Mouse (Mus musculus) limb, embryonic 13.5 days (tissue): ENCODE results near the gene Spag9. TPM values are rescaled to one million over a fixed set of nuclear protein-coding genes. Genes with fewer than 3 reads are reported as not detected.
A peak's percentile ranks its signal among the peaks of the same experiment; 100 is the strongest.

ENCODE experiments used
- ATAC-seq: fragments of 200-750 bp; cut with Nextera tagmentation; 2 replicates; pipeline ENCODE4 v1.8.0; 2017; ENCODE audit warnings: low read depth, moderate number of reproducible peaks, moderate TSS enrichment; ENCODE audit not compliant: low FRiP score
- H3K27ac ChIP-seq: fragments of 300-500 bp; sonication (generic); 2 replicates; pipeline ENCODE4 v1.5.1; 2015; ENCODE audit warnings: inconsistent platforms, mild to moderate bottlenecking, moderate library complexity
- H3K27me3 ChIP-seq: fragments of 300-500 bp; sonication (generic); 2 replicates; pipeline ENCODE4 v1.6.1; 2015; ENCODE audit warnings: mild to moderate bottlenecking, inconsistent platforms
- H3K36me3 ChIP-seq: fragments of 300-500 bp; sonication (generic); 2 replicates; pipeline ENCODE4 v1.6.1; 2015; ENCODE audit warnings: inconsistent platforms, mild to moderate bottlenecking, moderate library complexity
- H3K4me1 ChIP-seq: fragments of 300-500 bp; sonication (generic); 2 replicates; pipeline ENCODE4 v1.6.1; 2015; ENCODE audit warnings: inconsistent platforms
- H3K4me2 ChIP-seq: fragments of 300-500 bp; sonication (generic); replicated peaks from 2 replicates; pipeline ENCODE4 v1.6.1; 2015; ENCODE audit warnings: inconsistent platforms, mild to moderate bottlenecking, moderate library complexity
- H3K4me3 ChIP-seq: fragments of 300-500 bp; sonication (generic); 2 replicates; pipeline ENCODE4 v1.5.1; 2015; ENCODE audit warnings: moderate library complexity, mild to moderate bottlenecking, inconsistent platforms
- H3K9ac ChIP-seq: fragments of 300-500 bp; sonication (generic); 2 replicates; pipeline ENCODE4 v1.6.1; 2015; ENCODE audit warnings: mild to moderate bottlenecking, inconsistent platforms
- H3K9me3 ChIP-seq: fragments of 300-500 bp; sonication (generic); 2 replicates; pipeline ENCODE4 v1.6.1; 2016; ENCODE audit warnings: inconsistent platforms
- WGBS: fragments of 180-500 bp; shearing (Covaris S2); methylation state at CpG from one replicate; pipeline ENCODE4 v1.1.7; 2015; 5-methylcytosine and 5-hydroxymethylcytosine counted together
- polyA plus RNA-seq: library from polyadenylated mRNA; unstranded; fragments of >200 nt; fragmentation: Nextera tagmentation; extraction: Ambion mirVana; gene quantifications from 2 replicates; pipeline ENCODE4 v1.2.1, GENCODE M21; 2015

Gene Spag9
- polyA plus RNA-seq, 1 experiment from 2014 or later = 44.1 TPM

DNA sequence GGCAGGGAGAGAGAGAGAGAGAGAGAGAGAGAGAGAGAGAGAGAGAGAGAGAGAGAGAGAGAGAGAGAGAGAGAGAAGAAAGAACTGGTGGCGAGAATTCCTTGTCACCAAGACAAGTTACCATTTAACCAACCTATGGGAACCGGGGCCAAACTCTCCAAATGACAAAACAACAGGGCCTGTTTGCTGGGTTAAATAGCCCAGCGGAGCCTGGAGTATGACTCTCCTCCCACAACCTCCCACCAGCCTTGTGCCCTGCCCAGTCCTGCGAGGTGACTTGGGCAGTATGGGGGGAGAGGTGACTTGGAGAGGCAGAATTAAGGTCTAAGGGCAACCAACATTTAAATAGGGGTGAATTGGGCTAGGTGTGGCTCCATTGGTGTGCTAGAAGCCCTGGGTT lies 169.9 kb downstream of the Spag9 start:
- H3K9ac ChIP-seq = no peak overlapping the region
- no peak overlapping the region for H3K4me3 ChIP-seq
- H3K27ac ChIP-seq = no peak overlapping the region
- H3K36me3 ChIP-seq = no peaks in the 10 kb centered on the region
- no peaks in the 10 kb centered on the region for H3K9me3 ChIP-seq
- H3K4me2 ChIP-seq = no peak overlapping the region
- WGBS = 69% methylated on average over 4 of the region's 4 CpGs
- ATAC-seq = no peak
- no peaks in the 10 kb centered on the region for H3K27me3 ChIP-seq
- peaks cover 11% of the 10 kb centered on the region for H3K4me1 ChIP-seq

DNA sequence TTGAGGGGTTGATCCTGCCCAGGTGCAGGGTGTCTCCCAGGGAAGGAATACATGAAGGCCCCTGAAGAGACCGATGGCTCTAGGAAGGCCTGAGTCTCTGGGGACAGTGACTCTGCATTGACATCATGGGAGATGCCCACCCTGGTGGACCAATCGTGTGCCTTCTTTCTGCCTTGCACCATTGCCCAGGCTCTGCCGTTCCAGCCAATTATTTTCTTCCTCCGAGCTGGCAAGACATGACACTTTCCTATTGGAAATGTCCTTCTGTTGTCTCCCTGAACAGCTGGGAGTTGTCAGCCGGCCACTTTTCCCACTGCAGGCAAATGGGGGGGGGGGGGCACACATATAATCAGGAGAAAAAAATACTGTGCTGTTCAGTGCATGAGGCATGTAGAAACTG lies 172.3 kb downstream of the Spag9 start:
- WGBS = 76% methylated on average over 5 of the region's 5 CpGs
- ATAC-seq = no peak
- H3K4me2 ChIP-seq = no peak overlapping the region
- H3K27me3 ChIP-seq = no peaks in the 10 kb centered on the region
- H3K9me3 ChIP-seq = no peaks in the 10 kb centered on the region
- no peaks in the 10 kb centered on the region for H3K4me1 ChIP-seq
- no peak overlapping the region for H3K9ac ChIP-seq
- no peaks in the 10 kb centered on the region for H3K36me3 ChIP-seq
- no peak overlapping the region for H3K27ac ChIP-seq
- H3K4me3 ChIP-seq = no peak overlapping the region

DNA sequence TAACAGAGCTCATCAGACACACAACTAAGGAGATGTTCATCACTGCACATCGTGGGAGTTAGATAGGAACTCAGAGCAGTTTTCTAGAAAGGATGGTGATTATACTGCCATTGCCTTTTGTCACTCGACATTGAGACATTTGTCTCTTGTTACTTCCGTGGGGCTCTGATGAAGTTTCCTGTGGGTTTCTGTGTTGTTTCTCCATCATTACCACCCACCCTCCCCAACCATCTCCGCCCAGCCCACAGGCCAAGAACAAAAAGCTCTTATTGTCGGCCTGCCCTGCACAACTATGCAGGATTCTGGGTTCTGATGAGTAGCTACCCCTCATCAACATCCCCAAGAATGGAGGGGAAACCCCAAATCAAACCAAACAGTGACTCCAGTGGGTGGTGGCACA lies 173.7 kb downstream of the Spag9 start:
- Histone ChIP-seq H3K4me1 (no peaks in the 10 kb centered on the region), H3K4me3 (no peak overlapping the region), H3K4me2 (no peak overlapping the region), H3K27me3 (no peaks in the 10 kb centered on the region), H3K36me3 (no peaks in the 10 kb centered on the region), H3K27ac (no peak overlapping the region), H3K9me3 (no peaks in the 10 kb centered on the region), H3K9ac (no peak overlapping the region)
- WGBS = 81% methylated on average over 5 of the region's 5 CpGs
- ATAC-seq = no peak

DNA sequence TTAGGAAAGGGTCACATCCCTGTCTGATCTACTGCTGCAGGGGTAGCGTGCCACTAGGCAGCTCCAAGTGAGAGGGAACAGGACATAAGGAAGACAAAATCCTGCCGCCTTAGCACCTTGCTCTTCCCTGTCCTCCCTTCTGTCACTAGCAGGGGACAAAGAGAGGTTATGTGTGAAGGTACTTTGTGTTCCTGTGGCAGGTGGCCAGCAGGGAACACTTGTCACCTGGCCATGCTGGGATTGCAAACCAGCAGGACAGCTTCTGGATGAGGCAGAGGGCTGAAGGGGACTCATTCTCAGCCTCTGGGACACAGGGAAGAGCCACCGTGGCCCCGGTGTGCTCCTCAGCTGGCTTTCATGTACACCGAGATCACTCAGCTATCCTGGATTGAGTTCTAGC lies 175.8 kb downstream of the Spag9 start:
- no peak overlapping the region; the same call in 1 of the 2 replicates for H3K9ac ChIP-seq
- no peaks in the 10 kb centered on the region for H3K36me3 ChIP-seq
- no peaks in the 10 kb centered on the region for H3K9me3 ChIP-seq
- WGBS = 86% methylated on average over 5 of the region's 5 CpGs
- H3K27ac ChIP-seq = no peak overlapping the region
- H3K27me3 ChIP-seq = no peaks in the 10 kb centered on the region
- H3K4me2 ChIP-seq = no peak overlapping the region
- no peak for ATAC-seq
- no peak overlapping the region for H3K4me3 ChIP-seq
- peaks cover 11% of the 10 kb centered on the region for H3K4me1 ChIP-seq

DNA sequence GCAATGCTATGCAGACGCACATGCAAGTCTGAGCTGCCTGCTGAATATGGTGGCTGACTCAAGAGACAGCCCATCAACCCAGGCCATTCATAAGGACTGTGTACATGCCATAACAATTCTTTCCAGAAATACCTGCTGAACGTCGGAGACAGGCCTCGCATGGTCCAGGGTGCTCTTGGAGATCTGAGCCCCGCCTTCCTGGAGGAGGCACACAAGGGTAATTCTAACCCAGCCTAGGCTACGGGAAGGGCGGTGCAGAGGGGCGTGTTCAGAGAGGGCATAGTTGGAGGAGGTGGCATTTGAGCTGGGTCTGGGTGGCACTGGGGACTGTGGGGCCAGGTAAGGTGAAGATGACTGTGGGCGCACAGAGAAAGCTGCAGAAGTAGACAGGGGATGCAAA lies 176.3 kb downstream of the Spag9 start:
- H3K9me3 ChIP-seq = no peaks in the 10 kb centered on the region
- ATAC-seq = no peak
- H3K27me3 ChIP-seq = no peaks in the 10 kb centered on the region
- 66% methylated on average over 9 of the region's 9 CpGs for WGBS
- H3K4me3 ChIP-seq = no peak overlapping the region
- H3K9ac ChIP-seq = no peak overlapping the region
- H3K4me1 ChIP-seq = peaks cover 11% of the 10 kb centered on the region
- no peak overlapping the region for H3K27ac ChIP-seq
- H3K36me3 ChIP-seq = no peaks in the 10 kb centered on the region
- no peak overlapping the region for H3K4me2 ChIP-seq

DNA sequence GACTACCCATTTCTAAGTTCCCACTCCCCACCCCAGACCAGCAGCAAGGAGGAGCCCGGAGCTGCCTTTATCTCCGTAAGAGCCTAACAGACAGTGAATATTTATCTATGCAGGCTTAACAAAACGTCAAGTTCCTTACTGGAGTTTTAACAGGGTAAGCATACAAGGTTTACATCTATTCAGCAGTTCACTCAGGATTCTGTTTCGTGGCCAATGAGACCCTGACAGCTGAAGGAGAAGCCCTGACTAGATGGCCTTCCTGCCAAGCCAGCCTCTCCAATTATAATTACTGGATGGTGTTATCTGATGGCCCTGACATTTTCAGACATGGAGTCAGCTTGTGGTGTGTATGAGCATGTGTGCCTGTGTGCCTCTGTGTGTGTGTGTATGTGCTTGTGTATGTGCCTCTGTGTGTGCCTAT lies 177.8 kb downstream of the Spag9 start:
- no peak overlapping the region for H3K27ac ChIP-seq
- H3K4me1 ChIP-seq = peaks cover 11% of the 10 kb centered on the region
- ATAC-seq = no peak
- no peaks in the 10 kb centered on the region for H3K9me3 ChIP-seq
- no peak overlapping the region for H3K4me3 ChIP-seq
- no peaks in the 10 kb centered on the region for H3K27me3 ChIP-seq
- no peak overlapping the region for H3K9ac ChIP-seq
- H3K4me2 ChIP-seq = no peak overlapping the region
- H3K36me3 ChIP-seq = no peaks in the 10 kb centered on the region
- WGBS = 72% methylated on average over 4 of the region's 4 CpGs

DNA sequence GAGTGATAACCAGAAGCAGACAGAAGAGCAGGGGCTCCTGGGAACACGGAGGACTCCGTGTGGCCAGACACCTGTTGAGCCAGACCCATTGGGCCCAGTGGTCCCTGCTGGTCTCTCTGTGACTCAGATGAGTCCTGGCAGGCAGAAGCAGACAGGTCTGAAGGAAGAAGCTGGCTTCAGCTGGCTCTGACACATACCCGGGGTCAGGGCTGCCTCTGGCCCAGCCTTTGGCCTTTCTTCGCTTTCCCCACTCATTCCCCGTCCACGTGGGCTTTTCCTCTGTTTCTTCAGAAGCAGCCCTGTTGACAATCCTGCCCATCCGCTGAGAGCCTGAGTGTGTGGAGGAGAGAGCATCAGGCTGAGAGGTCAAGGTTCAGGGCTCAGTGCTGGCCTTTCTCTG lies 179.4 kb downstream of the Spag9 start:
- Histone ChIP-seq H3K27me3 (no peaks in the 10 kb centered on the region), H3K36me3 (no peaks in the 10 kb centered on the region), H3K4me2 (0 out of 2 replicates have a peak overlapping the region, but pooled peaks have one; percentile 1), H3K9ac (peak overlapping the region; percentile 43; the same call in 1 of the 2 replicates), H3K4me3 (no peak overlapping the region), H3K9me3 (no peaks in the 10 kb centered on the region), H3K27ac (peak overlapping the region; percentile 72; the same call in 1 of the 2 replicates), H3K4me1 (peaks cover 11% of the 10 kb centered on the region)
- 61% methylated on average over 7 of the region's 7 CpGs for WGBS
- ATAC-seq = no peak

Other genes with a start within 250 kb of the Spag9 start
- gene Utp18, start 110.3 kb upstream of the Spag9 start, polyA plus RNA-seq = 28.6 and 28.8 TPM in 2 replicates
- 40.3 and 43.4 TPM in 2 replicates for gene Mbtd1, start 110.2 kb upstream of the Spag9 start, polyA plus RNA-seq
- gene Nme2, start 39.8 kb upstream of the Spag9 start, polyA plus RNA-seq = 289 and 307 TPM in 2 replicates
- 400 and 424 TPM in 2 replicates for gene Gm20390, start 27.8 kb upstream of the Spag9 start, polyA plus RNA-seq
- gene Nme1, start 27.6 kb upstream of the Spag9 start, polyA plus RNA-seq = 141 and 162 TPM in 2 replicates
- 30.0 and 33.9 TPM in 2 replicates for gene Tob1, start 215.4 kb downstream of the Spag9 start, polyA plus RNA-seq
- 15.0 and 17.6 TPM in 2 replicates for gene Wfikkn2, start 249.9 kb downstream of the Spag9 start, polyA plus RNA-seq